Mouse (Mus musculus) cerebellum, adult 8-10 months (tissue): Measurements from ENCODE around the gene Prr15.
A peak's percentile ranks its signal among the peaks of the same experiment; 100 is the strongest.

Experiments used
- DNase-seq: peaks from one replicate; pipeline ENCODE4 v3.0.0; 2022

Prr15 gene

GRCm38 (mm10) chr6:54332203-54332602, 6.6 kb downstream of the Prr15 start:
- DNase-seq: no peak

- no peak for DNase-seq
These were observed 7.5 kb downstream of the Prr15 start for GRCm38 (mm10) chr6:54333116-54333651.

GRCm38 (mm10) chr6:54333652-54334396, 8.2 kb downstream of the Prr15 start:
- DNase-seq: peak; percentile 77

GRCm38 (mm10) chr6:54337321-54337720, 11.7 kb downstream of the Prr15 start:
- peak; percentile 74 for DNase-seq

GRCm38 (mm10) chr6:54341133-54341532, 15.5 kb downstream of the Prr15 start:
- no peak for DNase-seq

GRCm38 (mm10) chr6:54342223-54342622, 16.6 kb downstream of the Prr15 start:
- no peak for DNase-seq

GRCm38 (mm10) chr6:54351860-54352259, 26.2 kb downstream of the Prr15 start:
- no peak for DNase-seq

- DNase-seq: no peak
These were observed 27.5 kb downstream of the Prr15 start for GRCm38 (mm10) chr6:54352931-54353690.

GRCm38 (mm10) chr6:54353698-54354097, 28.1 kb downstream of the Prr15 start:
- DNase-seq: no peak

- DNase-seq: no peak
These were observed 30.0 kb downstream of the Prr15 start for GRCm38 (mm10) chr6:54355626-54356025.

GRCm38 (mm10) chr6:54362526-54363324, 37.1 kb downstream of the Prr15 start:
- no peak for DNase-seq

GRCm38 (mm10) chr6:54364406-54365136, 38.9 kb downstream of the Prr15 start:
- DNase-seq: no peak

GRCm38 (mm10) chr6:54366607-54367006, 41.0 kb downstream of the Prr15 start:
- DNase-seq: no peak

- DNase-seq: peak; percentile 55
These were observed 42.4 kb downstream of the Prr15 start for GRCm38 (mm10) chr6:54368071-54368470.

- DNase-seq: no peak
These were observed 44.4 kb downstream of the Prr15 start for GRCm38 (mm10) chr6:54369913-54370542.

GRCm38 (mm10) chr6:54371874-54372273, 46.2 kb downstream of the Prr15 start:
- no peak for DNase-seq

GRCm38 (mm10) chr6:54379356-54379755, 53.7 kb downstream of the Prr15 start:
- no peak for DNase-seq
